Comparison of ENCODE assay signal across 26 mouse cellular contexts in genomic region chr4:88927850-88928249, GRCm38 (mm10). TPM values are rescaled to one million over a fixed set of nuclear protein-coding genes. Genes with fewer than 3 reads are reported as not detected.
"Had no signal": no experiment of that assay in that cellular context is flagged by ENCODE, and none has a peak within 500 bp of the region (broad histone marks: within the 10 kb centered on the region; RNA-seq: fewer than 3 reads in every experiment).

No protein-coding gene starts in this region.

- H3K9me3 ChIP-seq: midbrain, embryonic 10.5 days; midbrain, embryonic 12.5 days; neural tube, embryonic 13.5 days; neural tube, embryonic 15.5 days had no signal

- H3K4me2 ChIP-seq: lung, embryonic 14.5 days; midbrain, embryonic 12.5 days; neural tube, embryonic 13.5 days; neural tube, embryonic 15.5 days had no signal

- H3K4me3 ChIP-seq: midbrain, embryonic 10.5 days; midbrain, embryonic 12.5 days; neural tube, embryonic 13.5 days; neural tube, embryonic 15.5 days had no signal

- H3K4me1 ChIP-seq: midbrain, embryonic 10.5 days; midbrain, embryonic 12.5 days; neural tube, embryonic 13.5 days; neural tube, embryonic 15.5 days had no signal

- H3K9ac ChIP-seq: lung, embryonic 14.5 days; midbrain, embryonic 12.5 days; neural tube, embryonic 13.5 days; neural tube, embryonic 15.5 days had no signal

- DNase-seq: lung, adult 18-20 months; lung, embryonic 14.5 days; lung, postnatal 10 days; lung, postnatal 4 days; midbrain, embryonic 14.5 days; retina, postnatal 1 day; right cerebral cortex, adult 18-20 months; right cerebral cortex, postnatal 25 days; right cerebral cortex, postnatal 4 days; spleen, adult 18-20 months; thymus, adult 18-20 months; thymus, postnatal 14 days; thymus, postnatal 36 days had no signal

- H3K27ac ChIP-seq: midbrain, embryonic 10.5 days; midbrain, embryonic 12.5 days; neural tube, embryonic 13.5 days; neural tube, embryonic 15.5 days had no signal

- H3K36me3 ChIP-seq: midbrain, embryonic 10.5 days; midbrain, embryonic 12.5 days; neural tube, embryonic 13.5 days; neural tube, embryonic 15.5 days had no signal

- H3K27me3 ChIP-seq: midbrain, embryonic 12.5 days; neural tube, embryonic 13.5 days; neural tube, embryonic 15.5 days had no signal

RNA-seq across cellular contexts. Expression of gene Ifne, which starts 47.8 kb away (rescaled TPM):
- total RNA-seq: megakaryocyte, adult 5-6 weeks; megakaryocyte-erythroid progenitor cell, adult 5-6 weeks; midbrain, postnatal 0 days; monocyte, adult 5-6 weeks had no signal
- polyA plus RNA-seq: lung, embryonic 14.5 days; lung, embryonic 16.5 days; midbrain, embryonic 10.5 days; midbrain, embryonic 12.5 days; midbrain, embryonic 14.5 days; midbrain, postnatal 0 days; neural tube, embryonic 11.5 days; neural tube, embryonic 13.5 days; neural tube, embryonic 15.5 days; stomach, embryonic 14.5 days; stomach, embryonic 16.5 days; thymus, postnatal 0 days had no signal
